Mouse (Mus musculus): ENCODE data around the gene Uqcrh. TPM values are rescaled to one million over a fixed set of nuclear protein-coding genes. Genes with fewer than 3 reads are reported as not detected.

Gene Uqcrh
- total RNA-seq (2014; fragmentation: Nextera tagmentation) (103 and 132 TPM in 2 replicates), total RNA-seq (2017) (455 and 620 TPM in 2 replicates), polyA plus RNA-seq (2012) (31.1 and 31.2 TPM in 2 replicates)

- Histone ChIP-seq H3K4me3 (ENCODE audit: low read depth, low read length) (peak within 1 kb of the TSS; percentile 96), H3K9me3 (replicated peaks) (no peaks in the 10 kb centered on the region), H3K4me1 (ENCODE audit: insufficient read depth, low read depth, low read length) (peaks cover 40% of the 10 kb centered on the region), H3K27me3 (ENCODE audit: insufficient read depth, low read length) (no peaks in the 10 kb centered on the region), H3K36me3 (replicated peaks) (peaks cover 45% of the 10 kb centered on the region)
- DNase-seq (ENCODE audit: low spot score) (peak; percentile 83), ATAC-seq (ENCODE audit: extremely low read depth, insufficient number of reproducible peaks, low FRiP score, poor library complexity, severe bottlenecking) (peak; percentile 83)
- TF ChIP-seq GATA1 (IDR thresholded peaks at IDR 0.05; ENCODE audit: borderline replicate concordance, low read length) (no peak), POLR2AphosphoS5 (IDR thresholded peaks at IDR 0.05; ENCODE audit: insufficient replicate concordance, low read depth, low read length) (no peak), TAL1 (conservative IDR thresholded peaks at IDR 0.05; ENCODE audit: low read depth, low read length) (no peak), GATA2 (IDR thresholded peaks at IDR 0.05; ENCODE audit: borderline replicate concordance, low read depth, low read length) (no peak), CTCF (IDR thresholded peaks at IDR 0.05; ENCODE audit: low read depth, low read length) (no peak)
Measured at GRCm38 (mm10) chr4:116074861-116075620, at the start of gene Uqcrh, which contains the start of gene Lrrc41. Gene Uqcrh (minus strand): TSS chr4:116075071. Gene Lrrc41 (plus strand): TSS chr4:116075269.

GRCm38 (mm10) chr4:116123602-116124519 is 49.0 kb upstream of the Uqcrh start, which contains the start of the genes Rad54l and Pomgnt1:
Gene Rad54l (minus strand): TSS chr4:116123690.
Gene Pomgnt1 (plus strand): TSS chr4:116123840.
- peak; percentile 78 for ATAC-seq (ENCODE audit: extremely low read depth, insufficient number of reproducible peaks, low FRiP score, poor library complexity, severe bottlenecking)
- TF ChIP-seq POLR2AphosphoS5 (IDR thresholded peaks at IDR 0.05; ENCODE audit: insufficient replicate concordance, low read depth, low read length) (no peak), GATA2 (IDR thresholded peaks at IDR 0.05; ENCODE audit: borderline replicate concordance, low read depth, low read length) (no peak), GATA1 (IDR thresholded peaks at IDR 0.05; ENCODE audit: borderline replicate concordance, low read length) (no peak), CTCF (IDR thresholded peaks at IDR 0.05; ENCODE audit: low read depth, low read length) (no peak), TAL1 (conservative IDR thresholded peaks at IDR 0.05; ENCODE audit: low read depth, low read length) (no peak)
- H3K36me3 ChIP-seq (replicated peaks) = peaks cover 41% of the 10 kb centered on the region
- no peaks in the 10 kb centered on the region for H3K9me3 ChIP-seq (replicated peaks)
- peaks cover 58% of the 10 kb centered on the region for H3K4me1 ChIP-seq (ENCODE audit: insufficient read depth, low read depth, low read length)
- H3K27me3 ChIP-seq (ENCODE audit: insufficient read depth, low read length) = no peaks in the 10 kb centered on the region
- DNase-seq (ENCODE audit: low spot score) = peak; percentile 82
- peak within 1 kb of the TSS; percentile 74 for H3K4me3 ChIP-seq (ENCODE audit: low read depth, low read length)

DNA sequence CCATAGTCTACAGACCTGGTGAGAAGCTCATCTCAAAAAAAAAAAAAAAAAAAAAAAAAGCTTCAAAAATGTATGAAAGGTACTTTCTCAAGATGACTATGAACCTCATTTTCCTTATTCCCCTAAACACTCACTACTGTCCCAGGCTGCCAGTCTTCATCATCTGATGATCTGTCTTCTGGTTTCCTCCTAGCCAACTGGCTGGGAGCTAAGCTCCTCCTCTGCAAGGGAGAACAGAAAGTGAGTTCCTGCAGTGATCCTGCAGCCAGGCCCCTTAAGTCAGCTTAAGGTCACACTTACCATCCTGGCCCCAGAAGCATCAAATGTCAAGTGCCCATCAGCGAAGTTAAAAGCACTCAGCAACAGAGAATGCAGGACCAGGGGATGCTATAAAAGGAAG is 47.9 kb upstream of the Uqcrh start:
- ATAC-seq (ENCODE audit: extremely low read depth, insufficient number of reproducible peaks, low FRiP score, poor library complexity, severe bottlenecking) (no peak), DNase-seq (ENCODE audit: low spot score) (no peak)
- peak overlapping the region; percentile 74 for H3K4me3 ChIP-seq (ENCODE audit: low read depth, low read length)

GRCm38 (mm10) chr4:116111486-116111885 is 36.6 kb upstream of the Uqcrh start:
- H3K27me3 ChIP-seq (ENCODE audit: insufficient read depth, low read length) = no peaks in the 10 kb centered on the region
- ATAC-seq (ENCODE audit: extremely low read depth, insufficient number of reproducible peaks, low FRiP score, poor library complexity, severe bottlenecking) = no peak
- TF ChIP-seq GATA2 (IDR thresholded peaks at IDR 0.05; ENCODE audit: borderline replicate concordance, low read depth, low read length) = no peak
- peaks cover 18% of the 10 kb centered on the region; the same call in 1 of the 2 replicates for H3K4me1 ChIP-seq (ENCODE audit: insufficient read depth, low read depth, low read length)
- no peaks in the 10 kb centered on the region for H3K9me3 ChIP-seq (replicated peaks)
- no peak for DNase-seq (ENCODE audit: low spot score)
- H3K4me3 ChIP-seq (ENCODE audit: low read depth, low read length) = no peak overlapping the region
- H3K36me3 ChIP-seq (replicated peaks) = peaks cover 89% of the 10 kb centered on the region

More for the DNA sequence above, 47.9 kb upstream of the Uqcrh start:
- H3K36me3 ChIP-seq (replicated peaks) = peaks cover 41% of the 10 kb centered on the region
- H3K9me3 ChIP-seq (replicated peaks) = no peaks in the 10 kb centered on the region
- no peak for TF ChIP-seq POLR2AphosphoS5 (IDR thresholded peaks at IDR 0.05; ENCODE audit: insufficient replicate concordance, low read depth, low read length)
- TF ChIP-seq GATA2 (IDR thresholded peaks at IDR 0.05; ENCODE audit: borderline replicate concordance, low read depth, low read length) = no peak
- TF ChIP-seq CTCF (IDR thresholded peaks at IDR 0.05; ENCODE audit: low read depth, low read length) = no peak
- peaks cover 53% of the 10 kb centered on the region for H3K4me1 ChIP-seq (ENCODE audit: insufficient read depth, low read depth, low read length)
- H3K27me3 ChIP-seq (ENCODE audit: insufficient read depth, low read length) = no peaks in the 10 kb centered on the region

- DNase-seq (ENCODE audit: low spot score) = no peak
- Histone ChIP-seq H3K27me3 (ENCODE audit: insufficient read depth, low read length) (no peaks in the 10 kb centered on the region), H3K4me3 (ENCODE audit: low read depth, low read length) (no peak overlapping the region), H3K36me3 (replicated peaks) (peaks cover 87% of the 10 kb centered on the region), H3K4me1 (ENCODE audit: insufficient read depth, low read depth, low read length) (peaks cover 18% of the 10 kb centered on the region; the same call in 1 of the 2 replicates), H3K9me3 (replicated peaks) (no peaks in the 10 kb centered on the region)
- ATAC-seq (ENCODE audit: extremely low read depth, insufficient number of reproducible peaks, low FRiP score, poor library complexity, severe bottlenecking) = no peak
- no peak for TF ChIP-seq TAL1 (conservative IDR thresholded peaks at IDR 0.05; ENCODE audit: low read depth, low read length)
Measured at GRCm38 (mm10) chr4:116110695-116111094, 35.8 kb upstream of the Uqcrh start.

- TF ChIP-seq GATA2 (IDR thresholded peaks at IDR 0.05; ENCODE audit: borderline replicate concordance, low read depth, low read length) (no peak), GATA1 (IDR thresholded peaks at IDR 0.05; ENCODE audit: borderline replicate concordance, low read length) (no peak), TAL1 (conservative IDR thresholded peaks at IDR 0.05; ENCODE audit: low read depth, low read length) (no peak), CTCF (IDR thresholded peaks at IDR 0.05; ENCODE audit: low read depth, low read length) (no peak), POLR2AphosphoS5 (IDR thresholded peaks at IDR 0.05; ENCODE audit: insufficient replicate concordance, low read depth, low read length) (no peak)
- peaks cover 78% of the 10 kb centered on the region for H3K36me3 ChIP-seq (replicated peaks)
- H3K4me1 ChIP-seq (ENCODE audit: insufficient read depth, low read depth, low read length) = peaks cover 52% of the 10 kb centered on the region
- DNase-seq (ENCODE audit: low spot score) = no peak
- H3K27me3 ChIP-seq (ENCODE audit: insufficient read depth, low read length) = no peaks in the 10 kb centered on the region
- ATAC-seq (ENCODE audit: extremely low read depth, insufficient number of reproducible peaks, low FRiP score, poor library complexity, severe bottlenecking) = no peak
- no peaks in the 10 kb centered on the region for H3K9me3 ChIP-seq (replicated peaks)
- no peak overlapping the region for H3K4me3 ChIP-seq (ENCODE audit: low read depth, low read length)
Measured at GRCm38 (mm10) chr4:116105278-116105677, 30.4 kb upstream of the Uqcrh start.
